Mouse (Mus musculus): Measurements from ENCODE around the gene Pnpla2. TPM values are rescaled to one million over a fixed set of nuclear protein-coding genes. Genes with fewer than 3 reads are reported as not detected.

Gene Pnpla2
- total RNA-seq, 2 experiments from 2014 or later = 306 to 361 TPM

DNA sequence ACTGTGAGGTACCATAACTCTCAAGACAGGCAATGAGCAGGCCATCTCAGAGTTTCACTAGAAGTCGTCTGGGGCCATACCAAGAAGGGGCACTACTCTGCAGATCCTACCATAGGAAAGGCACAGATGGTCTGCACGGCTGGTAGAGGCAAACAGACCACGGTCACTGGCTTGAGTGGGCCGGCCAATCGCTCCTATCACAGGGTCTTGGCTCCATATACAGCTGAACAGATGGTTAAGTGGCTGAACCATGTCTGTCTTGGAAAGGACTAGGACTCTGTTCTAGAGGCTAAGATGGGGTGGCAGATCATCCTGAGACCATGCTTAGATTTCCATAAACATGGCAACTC, 47.5 kb downstream of the Pnpla2 start:
- DNase-seq = no peak
- intact Hi-C loops (cut with DNase I) = no loop called here

DNA sequence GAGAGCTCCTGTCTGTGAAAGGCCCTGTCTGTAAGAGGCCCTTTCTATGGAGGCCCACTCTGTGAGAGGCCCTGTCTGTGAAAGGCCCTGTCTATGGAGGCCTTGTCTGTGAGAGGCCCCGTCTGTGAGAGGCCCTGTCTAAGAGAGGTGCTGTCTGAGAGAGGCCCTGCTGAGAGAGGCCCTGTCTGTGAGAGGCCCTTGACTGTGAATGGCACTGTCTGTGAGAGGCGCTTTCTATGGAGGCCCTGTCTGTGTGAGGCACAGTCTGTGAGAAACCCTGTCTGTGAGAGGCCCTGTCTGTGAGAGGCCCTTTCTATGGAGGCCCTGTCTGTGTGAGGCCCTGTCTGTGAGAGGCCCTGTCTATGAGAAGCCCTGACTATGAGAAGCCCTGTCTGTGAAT, 51.3 kb downstream of the Pnpla2 start:
- intact Hi-C loops (cut with DNase I) = no loop called here
- DNase-seq = no peak

DNA sequence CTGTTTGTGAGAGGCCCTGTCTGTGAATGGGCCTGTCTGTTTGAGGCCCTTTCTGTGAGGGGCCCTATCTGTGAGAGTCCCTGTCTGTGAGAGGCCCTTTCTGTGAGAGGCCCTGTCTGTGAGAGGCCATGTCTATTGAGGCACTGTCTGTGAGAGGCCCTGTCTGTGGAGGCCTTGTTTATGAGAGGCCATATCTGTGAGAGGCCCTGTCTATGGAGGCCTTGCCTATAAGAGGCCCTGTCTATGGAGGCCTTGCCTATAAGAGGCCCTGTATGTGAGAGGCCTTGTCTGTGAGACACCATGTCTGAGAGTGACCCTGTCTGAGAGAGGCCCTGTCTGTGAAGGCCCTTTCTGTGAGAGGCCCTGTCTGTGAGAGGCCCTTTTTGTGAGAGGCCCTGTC, 53.2 kb downstream of the Pnpla2 start:
- intact Hi-C loops (cut with DNase I) = no loop called here
- DNase-seq = no peak

DNA sequence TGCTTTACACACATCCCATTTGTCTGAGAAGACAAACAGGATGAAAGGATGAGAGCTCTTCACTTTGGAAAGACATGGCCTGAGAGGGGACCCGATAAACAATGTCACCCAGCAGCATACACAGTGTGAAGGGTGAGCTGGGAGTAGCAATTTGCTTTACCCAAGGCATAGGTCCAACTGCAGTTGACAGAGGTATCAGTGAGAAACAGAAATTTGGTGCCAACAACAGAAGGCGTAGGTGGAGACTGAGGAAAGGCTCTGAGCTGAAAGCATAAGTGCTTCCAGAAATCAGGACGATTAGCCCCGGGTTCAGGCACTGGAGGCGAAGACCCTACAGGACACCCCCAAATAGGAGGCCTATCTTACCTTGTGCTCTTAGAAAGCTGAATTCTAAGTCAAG, 55.2 kb downstream of the Pnpla2 start:
- intact Hi-C loops (cut with DNase I) = no loop called here
- no peak for DNase-seq

Other genes starting within 250 kb of the Pnpla2 start
- gene Lmntd2, start 241.1 kb upstream of the Pnpla2 start, total RNA-seq (2021) = not detected
- gene Rassf7, start 239.3 kb upstream of the Pnpla2 start, total RNA-seq (2021) = under 1 TPM in 1 of 2 experiments, not detected in 1; 0.59 TPM
- gene Phrf1, start 226.4 kb upstream of the Pnpla2 start, total RNA-seq (2021) = 10 to 100 TPM; 19.2 to 20.6 TPM
- 1 to 10 TPM in 1 of 2 experiments, under 1 TPM in 1; 0.71 to 2.5 TPM for gene Irf7, start 188.7 kb upstream of the Pnpla2 start, total RNA-seq (2021)
- under 1 TPM in 1 of 2 experiments, not detected in 1; 0.12 TPM for gene Cdhr5, start 178.4 kb upstream of the Pnpla2 start, total RNA-seq (2021)
- not detected for gene Sct, start 176.1 kb upstream of the Pnpla2 start, total RNA-seq (2021)
- gene Drd4, start 163.2 kb upstream of the Pnpla2 start, total RNA-seq (2021) = not detected
- gene Deaf1, start 127.5 kb upstream of the Pnpla2 start, total RNA-seq (2021) = 10 to 100 TPM; 13.9 to 14.8 TPM
- 10 to 100 TPM; 10.2 to 10.6 TPM for gene Tmem80, start 127.5 kb upstream of the Pnpla2 start, total RNA-seq (2021)
- 1 to 10 TPM; 2.1 to 2.5 TPM for gene Eps8l2, start 116.3 kb upstream of the Pnpla2 start, total RNA-seq (2021)
- 10 to 100 TPM; 81.0 to 82.7 TPM for gene Taldo1, start 63.0 kb upstream of the Pnpla2 start, total RNA-seq (2021)
- gene Gatd1, start 41.1 kb upstream of the Pnpla2 start, total RNA-seq (2021) = 1 to 10 TPM; 6.3 to 6.7 TPM
- under 1 TPM; 0.20 to 0.39 TPM for gene Cend1, start 25.7 kb upstream of the Pnpla2 start, total RNA-seq (2021)
- 10 to 100 TPM; 15.6 to 38.4 TPM for gene Slc25a22, start 17.3 kb upstream of the Pnpla2 start, total RNA-seq (2021)
- gene Pidd1, start 11.2 kb upstream of the Pnpla2 start, total RNA-seq (2021) = under 1 TPM; 0.15 to 0.18 TPM
- gene Rplp2, start 7.8 kb upstream of the Pnpla2 start, total RNA-seq (2021) = 100 to 1,000 TPM; 466 to 562 TPM
- 1 to 10 TPM; 6.3 to 7.4 TPM for gene Cracr2b, start 5.9 kb downstream of the Pnpla2 start, total RNA-seq (2021)
- gene Cd151, start 12.2 kb downstream of the Pnpla2 start, total RNA-seq (2021) = 10 to 100 TPM; 65.6 to 83.2 TPM
- gene Polr2l, start 19.9 kb downstream of the Pnpla2 start, total RNA-seq (2021) = 10 to 100 TPM; 53.1 to 58.7 TPM
- gene Tspan4, start 20.0 kb downstream of the Pnpla2 start, total RNA-seq (2021) = 10 to 100 TPM in 1 of 2 experiments, 1 to 10 TPM in 1; 7.2 to 14.1 TPM
- gene Chid1, start 84.7 kb downstream of the Pnpla2 start, total RNA-seq (2021) = 10 to 100 TPM; 13.9 to 14.5 TPM
- gene Ap2a2, start 107.0 kb downstream of the Pnpla2 start, total RNA-seq (2021) = 10 to 100 TPM; 45.3 to 46.6 TPM
- not detected for gene Muc6, start 200.1 kb downstream of the Pnpla2 start, total RNA-seq (2021)
- gene Muc2, start 235.1 kb downstream of the Pnpla2 start, total RNA-seq (2021) = not detected

All from gastrocnemius, postnatal 36 days (tissue).